Mouse (Mus musculus) E14TG2a.4 (cell line): ENCODE measurements around the gene Ubxn10.

Source experiments
- CTCF ChIP-seq: conservative IDR thresholded peaks from 2 replicates; pipeline ENCODE4 v1.5.1; 2014; ENCODE audit warnings: low read length
- NANOG ChIP-seq: IDR thresholded peaks from 2 replicates; pipeline ENCODE4 v1.6.1; 2014; ENCODE audit warnings: borderline replicate concordance, low read length, mixed read lengths
- POU5F1 ChIP-seq: IDR thresholded peaks from 2 replicates; pipeline ENCODE4 v1.6.1; 2014; ENCODE audit warnings: low read length, borderline replicate concordance

DNA sequence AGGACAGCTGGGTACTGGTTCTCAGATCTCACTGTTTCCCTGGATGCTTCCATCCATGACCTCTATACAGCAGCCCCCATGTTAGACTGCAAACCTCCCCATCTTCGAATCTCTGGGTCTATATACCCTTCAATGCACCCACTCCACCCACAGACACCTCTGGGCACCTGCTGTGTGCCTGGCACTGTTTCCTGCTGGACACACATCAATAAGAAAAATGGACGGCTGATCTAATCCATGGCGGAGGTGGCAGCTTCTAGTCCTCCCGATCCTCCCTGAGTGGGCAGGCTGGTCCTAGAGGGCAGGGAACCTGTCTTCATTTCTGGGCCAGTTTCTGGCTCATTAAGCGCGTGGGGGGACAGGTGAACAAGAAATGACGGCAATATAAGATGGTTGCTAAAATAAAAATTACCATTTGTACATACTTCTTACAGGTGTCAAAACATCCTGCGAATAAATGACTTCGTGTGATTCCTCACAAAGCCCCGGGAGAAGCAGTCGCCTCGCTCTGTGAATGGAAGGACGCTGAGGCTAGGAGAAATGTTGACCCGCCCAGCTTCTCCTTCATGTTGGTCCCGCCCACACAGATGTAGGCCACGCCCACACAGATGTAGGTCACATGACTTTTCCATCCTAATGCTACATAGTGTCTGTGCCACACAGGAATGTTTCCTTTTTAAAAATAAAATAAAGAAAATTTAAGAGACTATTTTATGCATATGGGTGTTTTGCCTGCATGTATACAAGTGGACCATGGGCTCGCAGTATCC is 25.7 kb downstream of the Ubxn10 start:
- TF ChIP-seq CTCF (no peak), POU5F1 (no peak), NANOG (no peak)
